Mouse (Mus musculus): ENCODE measurements at regions not wholly inside any gene's neighbourhood (a gene's known extent, or its start where the extent isn't known, plus 50 kb on each side); places are given as distances from the start of the nearest gene placed in this dataset.

DNA sequence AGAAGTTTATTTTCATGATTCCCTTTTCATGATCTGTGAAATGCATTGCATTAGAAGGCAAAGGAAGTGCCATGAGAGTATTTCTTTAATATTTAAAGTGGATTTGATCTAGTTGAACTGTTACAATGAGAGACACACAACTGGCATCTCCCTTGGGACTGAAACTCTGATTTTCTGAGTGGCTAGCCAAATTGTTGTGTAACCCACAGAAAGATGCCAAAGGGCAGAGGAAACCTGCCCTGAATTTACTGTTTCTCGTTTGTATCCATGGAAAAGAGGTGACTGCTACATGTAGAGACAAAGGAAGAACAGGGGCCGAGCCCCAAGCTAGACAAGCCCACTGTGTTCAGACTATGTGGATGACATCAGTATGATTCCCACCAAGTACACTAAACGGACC is 360.4 kb upstream of the Cited2 start:
- no peak for DNase-seq (ENCODE audit: low spot score)

DNA sequence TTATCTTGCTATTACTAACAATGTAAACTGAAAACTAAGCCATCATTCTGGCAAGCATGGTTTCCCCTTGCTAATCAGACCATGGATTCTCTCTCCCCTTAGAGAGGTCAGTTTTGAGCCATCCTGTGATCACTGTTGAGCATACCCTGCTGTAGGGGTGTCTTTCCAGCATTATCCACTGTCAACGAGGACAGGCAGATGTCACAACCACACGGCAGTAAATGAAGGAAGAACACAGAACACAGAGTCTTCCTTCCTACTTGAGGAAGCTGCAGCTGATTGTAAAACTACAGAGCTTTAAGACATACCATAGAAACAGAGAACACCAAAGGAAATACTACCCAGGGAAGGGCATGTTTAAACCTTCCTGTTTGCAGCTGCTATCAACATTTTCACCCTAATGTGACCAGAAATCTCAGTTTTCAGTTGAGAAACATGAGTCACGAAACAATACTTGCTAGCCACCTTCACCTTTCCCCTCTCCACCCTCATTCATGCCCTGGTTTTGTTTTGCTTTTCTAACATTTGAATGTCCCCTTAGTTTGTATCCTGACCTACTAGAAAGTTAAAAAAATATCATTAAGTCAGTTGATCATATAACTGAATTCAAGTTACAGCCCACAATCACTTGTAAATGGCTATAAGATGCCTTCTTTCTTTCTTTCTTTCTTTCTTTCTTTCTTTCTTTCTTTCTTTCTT is 356.8 kb upstream of the Cited2 start:
- DNase-seq (ENCODE audit: low spot score) = no peak

DNA sequence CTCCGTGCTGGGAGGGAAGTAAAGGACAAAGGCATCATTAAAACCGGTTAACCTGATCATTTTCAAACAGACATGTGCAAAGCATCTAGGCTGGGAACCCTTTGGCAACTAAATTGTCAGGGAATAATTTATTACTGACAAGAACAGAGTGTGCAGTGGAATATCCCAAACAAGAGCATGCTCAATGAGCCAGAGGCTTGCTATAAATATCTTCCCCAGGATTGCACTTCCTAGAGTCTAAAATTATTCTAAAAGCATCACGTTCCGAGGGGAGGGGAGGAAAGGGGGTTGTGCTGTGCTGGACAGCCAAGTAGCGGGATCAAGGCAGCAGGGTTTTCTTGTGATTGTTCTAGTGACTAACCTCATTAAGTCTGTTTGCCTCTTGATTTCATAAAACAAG is 356.0 kb upstream of the Cited2 start:
- DNase-seq (ENCODE audit: low spot score) = peak; percentile 22

DNA sequence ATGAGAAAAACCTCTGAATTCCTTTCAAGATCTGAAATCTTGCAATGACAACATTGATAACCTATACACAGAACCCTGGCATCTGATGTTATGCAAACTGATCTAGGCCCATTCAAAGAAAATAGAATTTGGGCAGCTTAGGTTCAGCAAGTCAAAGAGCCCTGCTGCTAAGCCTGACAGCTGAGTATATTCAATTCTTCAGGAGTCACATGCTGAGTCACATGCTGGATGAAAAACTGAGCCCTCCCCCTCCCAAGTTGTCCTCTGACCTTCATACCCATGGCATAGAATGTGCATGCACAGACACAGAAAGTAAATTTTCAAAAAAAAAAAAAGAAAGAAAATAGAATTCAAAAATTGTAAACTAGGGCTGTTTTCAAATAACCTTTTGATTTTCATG is 355.6 kb upstream of the Cited2 start:
- DNase-seq (ENCODE audit: low spot score) = no peak

DNA sequence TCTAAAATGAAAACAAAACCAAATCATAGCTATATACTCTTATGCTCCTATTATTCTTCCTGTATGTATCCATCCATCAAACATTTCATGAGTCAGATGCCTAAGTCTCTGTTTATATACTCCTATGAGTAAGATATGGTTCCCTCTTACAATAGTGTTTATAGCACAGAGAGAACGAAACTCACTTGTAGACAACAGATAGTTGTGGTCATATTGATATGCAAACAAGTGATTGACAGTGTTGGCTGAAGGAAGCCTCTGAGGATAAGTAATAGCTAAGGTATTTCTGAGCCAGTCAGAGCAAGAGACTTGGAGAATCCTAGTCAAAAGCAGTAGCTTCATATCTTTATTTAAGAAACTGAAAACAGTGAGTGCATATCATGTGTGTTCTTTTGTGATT is 354.4 kb upstream of the Cited2 start:
- no peak for DNase-seq (ENCODE audit: low spot score)

DNA sequence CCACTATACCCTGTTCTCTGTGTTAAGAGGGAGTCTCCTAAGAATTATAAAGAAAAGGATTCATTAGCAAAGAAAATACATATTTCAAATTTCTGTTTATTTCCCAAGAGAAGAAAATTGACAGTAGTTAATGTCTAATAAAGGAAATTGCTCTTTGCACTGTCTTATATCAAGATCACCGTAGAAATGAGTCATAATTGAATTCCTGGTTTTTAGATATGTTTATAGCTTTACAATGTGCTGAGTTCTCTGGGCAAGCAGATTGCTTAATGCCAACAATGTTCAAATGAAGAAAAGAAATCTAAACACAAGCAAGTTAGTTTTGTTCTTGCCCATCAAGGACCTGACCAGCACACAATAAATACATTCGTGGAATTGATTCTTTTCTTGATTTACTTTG is 350.1 kb upstream of the Cited2 start:
- no peak for DNase-seq (ENCODE audit: low spot score)

DNA sequence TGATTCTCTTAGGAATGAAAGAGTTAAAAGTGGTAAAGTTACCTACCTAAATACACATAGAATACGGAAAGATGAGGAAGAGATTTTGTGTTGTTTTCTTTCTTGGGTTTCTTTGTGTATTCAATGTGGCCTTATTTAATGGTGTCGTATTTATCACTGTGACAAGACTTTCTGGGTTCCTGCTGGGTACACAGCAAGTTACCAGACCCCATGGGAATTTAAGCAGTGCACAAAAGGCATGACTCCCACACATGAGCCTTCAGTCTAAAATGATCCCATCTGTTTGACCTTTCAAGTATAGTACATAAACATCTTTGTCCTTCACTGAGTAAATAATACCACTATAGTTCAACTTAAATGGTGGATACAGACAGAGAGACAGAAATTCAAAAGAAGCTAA is 349.0 kb upstream of the Cited2 start:
- no peak for DNase-seq (ENCODE audit: low spot score)

DNA sequence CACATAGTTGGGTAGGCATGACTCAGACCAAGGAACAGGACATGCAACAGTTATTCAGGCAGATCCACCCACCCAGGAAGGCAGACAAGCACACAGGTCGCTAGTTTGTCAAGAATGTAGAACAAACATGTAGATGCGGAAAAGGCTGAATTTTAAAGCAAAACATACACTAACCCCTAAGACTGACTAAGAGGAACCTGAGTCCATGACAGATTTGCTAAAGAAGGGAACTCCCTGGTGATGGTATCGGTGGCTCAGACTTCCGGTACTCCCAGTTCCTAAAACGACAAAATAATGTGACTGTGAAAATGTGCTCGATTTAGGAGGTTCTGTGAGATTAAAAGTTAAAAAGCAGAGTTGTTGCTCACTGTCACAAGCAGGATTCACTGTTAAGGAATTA is 340.0 kb upstream of the Cited2 start:
- DNase-seq (ENCODE audit: low spot score) = no peak

DNA sequence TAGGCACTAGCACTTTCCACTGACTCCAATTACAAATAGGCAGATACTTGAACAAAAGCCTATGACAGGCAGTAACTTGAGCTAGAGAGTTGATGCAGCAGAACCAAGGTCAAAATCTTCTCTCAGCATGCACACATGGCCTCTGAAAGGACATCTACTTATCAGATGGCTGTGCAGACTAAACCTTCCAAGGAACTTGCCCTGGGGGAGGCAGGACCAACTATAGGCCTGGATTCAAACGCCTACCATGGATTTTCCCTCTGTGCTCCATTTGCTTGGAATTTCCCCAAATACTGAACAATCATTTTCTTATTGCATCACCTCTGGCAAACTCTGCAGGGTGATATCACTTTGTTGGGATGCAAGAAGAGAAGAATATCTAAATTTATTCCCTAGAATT is 337.8 kb upstream of the Cited2 start:
- DNase-seq (ENCODE audit: low spot score) = no peak

DNA sequence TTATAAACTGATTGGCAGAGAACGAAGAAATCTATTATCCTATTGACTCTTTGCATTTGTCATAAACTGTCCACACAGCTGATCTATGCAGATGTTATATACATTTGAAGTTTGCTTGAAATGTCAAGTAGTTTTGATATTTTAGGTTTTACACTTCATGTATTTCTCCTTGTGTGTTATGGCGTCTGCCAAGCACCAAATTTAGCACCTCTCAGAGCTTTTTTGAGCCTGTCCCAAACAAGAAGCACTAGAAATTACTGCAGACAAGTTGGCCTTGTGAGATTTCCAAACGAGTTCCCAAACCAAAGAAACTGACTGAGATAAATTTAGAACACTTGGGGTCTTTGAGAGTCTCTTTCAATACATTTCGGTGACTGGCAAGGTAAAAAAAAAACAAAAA is 335.7 kb upstream of the Cited2 start:
- DNase-seq (ENCODE audit: low spot score) = no peak

DNA sequence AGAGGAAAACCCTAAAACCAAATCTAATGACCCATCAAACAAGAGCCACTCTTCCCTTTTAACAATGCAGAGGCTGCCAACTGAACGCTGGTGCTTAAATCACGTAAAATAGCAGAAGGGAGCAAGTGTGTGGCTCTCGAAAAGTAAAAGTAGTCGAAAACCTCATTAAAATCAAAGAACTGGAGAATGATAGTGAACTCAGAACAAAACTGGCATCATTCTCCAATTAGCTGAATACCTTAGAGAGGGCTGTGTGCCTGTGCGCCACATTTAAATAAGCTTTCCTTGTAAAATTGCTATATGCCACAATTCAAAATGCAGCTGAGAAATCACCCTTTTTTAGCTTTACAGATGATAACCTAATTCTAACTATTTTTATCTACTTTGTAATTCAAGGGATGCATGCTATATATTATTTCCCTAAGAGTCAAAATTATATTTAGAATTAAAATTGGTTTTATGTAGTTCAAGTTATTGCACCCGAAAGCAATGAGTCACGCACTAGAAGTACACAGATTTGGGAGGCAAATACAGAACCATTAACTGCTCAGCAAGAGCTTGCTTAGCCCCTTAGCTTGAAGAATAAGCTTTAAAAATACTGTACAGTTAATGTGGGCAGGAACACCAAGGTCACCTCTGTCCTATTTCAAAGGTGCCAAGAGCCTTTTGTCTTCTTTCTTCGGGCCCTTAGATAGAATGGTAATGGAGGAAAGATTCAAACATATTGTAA is 327.4 kb upstream of the Cited2 start:
- no peak for DNase-seq (ENCODE audit: low spot score)

DNA sequence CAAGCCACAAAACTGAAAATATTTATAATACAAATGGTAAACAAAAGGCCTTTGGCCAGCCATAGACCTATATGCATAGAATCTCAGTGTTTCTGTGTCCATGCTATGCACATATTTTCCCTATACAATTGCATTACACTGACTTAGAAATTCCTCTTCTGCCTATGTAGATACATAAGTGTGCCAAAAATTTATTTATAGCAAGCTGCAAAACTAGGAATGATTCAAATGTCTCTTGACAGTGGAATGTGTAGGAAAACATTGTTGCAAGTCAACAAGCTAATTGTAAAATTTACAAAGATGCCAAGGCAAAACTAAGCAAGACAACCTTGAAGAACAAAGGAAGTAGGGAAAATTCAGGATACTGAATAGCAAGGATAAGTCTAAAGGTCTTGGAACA is 319.1 kb upstream of the Cited2 start:
- DNase-seq (ENCODE audit: low spot score) = no peak

DNA sequence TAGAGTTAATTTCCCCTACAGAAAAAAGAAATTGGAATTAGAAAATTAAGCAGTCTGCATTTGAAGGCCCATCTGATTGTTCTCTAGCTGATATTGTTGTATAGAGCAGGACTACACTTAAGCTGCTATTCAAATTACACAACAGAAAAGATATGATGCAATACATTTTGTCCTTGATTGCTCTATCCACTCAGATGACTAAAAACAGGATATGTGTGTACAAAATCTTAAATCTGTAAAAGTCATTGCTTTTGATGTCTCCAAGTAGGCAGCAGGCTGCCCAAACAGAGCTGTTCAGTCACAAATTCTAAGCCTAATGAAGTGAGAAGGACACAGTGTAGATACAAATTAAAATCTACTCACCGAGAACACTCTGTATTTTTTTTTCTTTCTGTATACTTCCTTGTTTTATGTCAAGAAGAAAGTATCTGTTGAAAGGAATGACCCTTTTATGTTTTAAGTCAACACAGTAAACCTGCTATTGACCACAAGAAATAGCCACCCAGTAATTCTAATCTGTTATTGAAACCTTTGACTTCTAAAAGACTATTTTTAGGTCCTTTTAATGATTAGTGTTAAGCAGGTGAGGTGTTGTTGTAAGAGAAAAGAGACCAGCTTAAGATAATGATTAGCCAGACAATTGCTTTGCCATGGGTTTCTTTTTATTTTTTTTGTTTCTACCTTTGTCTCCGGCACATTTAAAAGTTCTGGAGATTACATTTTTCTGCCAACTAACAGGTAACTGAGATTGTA is 315.0 kb upstream of the Cited2 start:
- no peak for DNase-seq (ENCODE audit: low spot score)

DNA sequence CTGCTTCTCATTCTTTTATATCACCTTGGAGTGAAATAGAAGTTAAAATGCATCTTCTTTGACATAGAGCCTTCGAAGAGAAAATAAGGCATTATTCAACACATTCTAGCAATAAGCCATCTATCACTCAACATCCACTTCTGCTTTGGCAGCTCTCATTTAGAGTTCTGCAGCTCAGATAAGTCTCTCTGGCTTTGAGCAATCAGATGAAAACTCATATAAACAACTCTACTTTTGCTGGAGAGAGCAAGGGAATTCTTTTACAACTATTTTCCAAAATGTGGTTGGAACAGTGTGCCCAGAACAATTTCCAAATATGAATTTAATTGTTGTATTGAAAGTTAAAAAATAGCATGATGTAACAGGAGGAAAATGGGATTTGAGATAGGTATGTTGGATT is 314.2 kb upstream of the Cited2 start:
- no peak for DNase-seq (ENCODE audit: low spot score)

DNA sequence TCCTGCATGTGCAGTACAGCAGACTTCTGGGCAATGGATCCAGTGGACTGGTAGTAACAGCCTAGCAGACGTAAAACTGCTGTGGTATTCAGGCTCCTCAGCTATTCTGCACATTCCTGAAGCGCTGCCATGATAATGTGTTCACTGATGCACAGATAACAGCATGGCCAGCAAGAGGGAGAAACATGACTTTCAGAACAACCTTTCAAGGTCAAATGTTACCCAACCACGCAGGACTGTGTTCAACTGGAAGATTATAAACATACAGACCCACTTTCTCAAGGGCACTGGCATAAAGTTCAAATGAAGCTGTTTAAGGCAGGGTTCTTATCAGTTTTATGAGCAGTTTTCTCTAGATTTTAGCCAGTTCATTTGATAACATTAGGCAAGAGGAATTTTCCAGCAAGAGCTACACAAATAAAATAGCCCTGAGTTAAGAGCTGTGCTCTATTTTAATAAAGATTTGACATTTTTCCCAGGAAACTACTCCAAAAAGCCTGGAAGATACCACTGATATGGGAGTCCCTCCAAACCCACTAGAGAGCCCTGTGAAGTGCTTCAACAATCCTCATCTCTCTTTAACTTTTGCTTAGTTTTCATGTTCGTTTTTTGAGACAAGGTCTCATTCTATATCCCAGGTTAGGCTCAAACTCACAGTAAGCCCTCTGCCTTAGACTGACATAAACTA is 311.6 kb upstream of the Cited2 start:
- DNase-seq (ENCODE audit: low spot score) = no peak

DNA sequence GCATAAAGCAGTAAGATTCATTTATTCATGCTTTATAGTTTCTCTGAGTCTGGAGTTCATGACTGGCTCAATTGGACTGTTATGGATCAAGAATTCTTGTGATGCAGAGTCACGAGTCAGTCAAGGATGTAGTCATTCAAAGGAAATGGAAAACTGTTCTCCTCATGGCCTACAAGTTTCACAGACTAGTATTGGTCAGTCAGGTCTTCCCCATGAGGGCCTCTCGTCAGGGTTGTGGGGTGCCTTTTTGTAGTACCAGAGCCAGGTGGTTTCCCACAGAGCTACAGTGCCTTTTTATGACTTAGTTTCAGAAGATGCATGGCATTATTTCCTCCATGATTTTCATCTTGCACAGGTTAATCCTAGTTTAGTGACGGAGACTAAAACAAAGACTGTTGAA is 307.9 kb upstream of the Cited2 start:
- no peak for DNase-seq (ENCODE audit: low spot score)

DNA sequence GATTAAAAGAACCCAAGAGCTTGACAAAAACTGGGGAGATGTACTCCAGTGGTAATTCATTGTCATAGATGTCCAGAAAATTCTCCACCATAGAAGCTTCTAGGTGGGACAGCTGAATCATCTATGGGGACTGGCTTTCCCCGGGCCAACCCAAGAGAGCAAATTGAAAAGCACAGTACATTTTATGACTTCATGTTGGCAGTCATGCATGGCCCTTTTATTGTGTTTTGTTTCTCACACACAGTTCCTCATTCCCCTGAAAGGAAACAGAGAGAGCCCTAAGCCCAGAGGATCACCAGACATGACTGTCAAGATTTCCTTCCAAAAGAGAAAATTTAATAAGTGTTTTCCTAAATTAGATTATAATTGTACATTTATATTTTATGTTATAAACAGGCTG is 306.9 kb upstream of the Cited2 start:
- DNase-seq (ENCODE audit: low spot score) = no peak

DNA sequence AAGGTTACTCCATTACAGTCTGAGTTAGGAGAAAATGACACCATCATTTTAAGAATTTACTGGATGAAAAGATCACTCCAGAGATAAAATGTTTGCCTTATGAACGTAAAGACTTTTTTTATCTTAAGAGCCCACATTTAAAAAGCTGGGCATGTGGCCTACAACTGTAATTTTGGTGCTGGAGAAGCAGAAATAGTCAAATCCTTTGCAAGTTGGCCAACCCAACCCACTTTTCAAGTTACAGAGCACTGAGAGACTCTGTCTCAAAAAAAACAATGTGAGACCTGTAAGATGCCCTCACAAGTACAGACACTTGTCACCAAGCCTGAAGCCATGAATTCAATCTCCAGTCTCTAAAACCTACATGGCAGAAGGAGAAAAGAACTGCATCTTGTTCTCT is 305.6 kb upstream of the Cited2 start:
- DNase-seq (ENCODE audit: low spot score) = no peak

DNA sequence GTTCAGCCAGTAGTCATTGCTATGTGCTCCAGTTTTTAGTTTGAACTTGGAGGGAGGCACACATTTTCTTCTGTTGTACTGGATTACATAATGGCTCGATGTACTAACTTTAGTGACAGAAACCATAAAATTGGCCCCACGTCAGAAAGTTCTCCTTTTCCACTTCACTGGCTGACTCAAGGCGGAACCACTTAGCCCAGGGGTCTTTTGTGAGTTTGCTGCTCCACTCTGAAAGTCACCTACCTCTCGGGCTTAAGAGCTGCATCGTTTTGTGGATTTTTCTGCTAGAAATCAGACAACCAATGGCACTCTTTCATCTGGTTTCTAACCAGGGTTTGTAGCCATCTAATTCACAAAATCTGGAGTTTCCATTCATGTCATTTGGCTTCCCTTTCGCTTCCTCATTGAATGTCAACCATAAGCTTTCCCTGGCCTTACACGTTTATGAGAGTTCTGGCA is 304.8 kb upstream of the Cited2 start:
- peak; percentile 15 for DNase-seq (ENCODE audit: low spot score)

DNA sequence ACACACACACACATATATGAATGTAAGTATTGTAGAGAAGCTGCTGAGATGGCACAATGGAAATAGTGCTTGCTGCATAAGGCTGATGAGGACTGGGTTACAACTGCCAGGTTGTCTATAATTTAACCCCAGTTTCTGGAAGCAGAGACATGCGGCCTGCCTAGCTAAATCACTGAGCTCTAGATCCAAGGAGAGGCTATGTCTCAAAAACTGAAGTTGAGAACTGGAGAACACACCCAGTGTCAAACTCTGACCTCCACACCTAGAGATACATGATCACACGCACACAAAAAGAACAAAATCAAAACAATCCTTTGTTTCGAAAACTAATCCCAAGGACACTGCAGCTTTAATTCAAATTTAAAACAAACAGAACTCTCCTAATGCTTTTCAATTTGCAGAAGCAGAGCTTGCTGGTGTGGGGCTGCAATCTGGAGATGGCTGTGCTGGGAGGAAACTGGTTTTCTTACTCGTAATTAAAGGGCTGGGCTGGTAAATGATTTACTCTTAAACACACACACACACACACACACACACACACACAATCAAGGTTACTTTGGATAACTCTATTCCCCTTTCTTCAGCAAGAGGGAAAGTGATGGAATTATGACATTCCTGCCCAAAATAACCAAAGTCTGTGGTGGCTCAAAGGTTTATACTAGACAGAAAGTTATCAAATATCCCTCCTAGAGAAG is 299.3 kb upstream of the Cited2 start:
- no peak for DNase-seq (ENCODE audit: low spot score)

DNA sequence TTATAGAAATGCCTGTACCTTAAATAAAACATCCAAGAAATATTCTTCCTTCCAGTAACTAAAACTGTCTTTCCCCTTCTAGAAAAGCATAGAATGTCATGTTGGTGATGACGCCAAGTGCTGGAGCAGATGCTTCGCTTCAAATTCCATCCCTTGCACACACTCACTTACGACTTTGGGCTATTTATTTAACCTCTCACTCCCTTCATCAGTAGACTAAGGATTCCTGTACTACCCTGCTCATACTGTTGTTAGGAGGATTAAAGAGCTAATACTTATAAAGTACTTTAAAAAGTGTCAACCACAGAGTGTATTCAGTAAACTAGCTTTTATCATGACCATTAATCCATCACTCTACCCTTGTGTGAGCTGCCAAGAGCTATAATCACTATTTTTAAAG is 296.8 kb upstream of the Cited2 start:
- no peak for DNase-seq (ENCODE audit: low spot score)

DNA sequence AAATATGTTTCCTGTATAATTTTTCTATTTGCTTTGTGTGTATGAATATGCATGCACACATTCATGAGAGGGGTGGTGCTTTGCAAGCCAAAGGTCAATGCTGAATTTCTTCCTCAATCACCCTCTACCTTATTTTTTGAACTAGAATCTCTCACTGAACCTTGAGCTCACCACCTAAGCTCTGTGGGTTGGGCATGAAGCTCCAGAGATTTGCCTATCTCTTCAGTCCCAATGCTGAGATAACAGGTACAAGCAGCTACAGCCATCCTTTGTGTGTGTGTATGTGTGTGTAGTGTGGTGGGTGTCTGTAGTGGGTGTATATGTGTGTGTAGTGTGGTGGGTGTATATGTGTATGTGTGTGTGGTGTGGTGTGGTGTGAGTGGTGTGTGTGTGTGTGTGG is 295.7 kb upstream of the Cited2 start:
- no peak for DNase-seq (ENCODE audit: low spot score)

Measured in layer of hippocampus, adult 9-10 months (tissue).